Mouse (Mus musculus) ES-Bruce4 (cell line): ENCODE measurements around the gene Ccdc85a.
"Not testable (repeated sequence)": the region's sequence is repeated elsewhere in the genome, so short reads cannot be mapped to it uniquely, and the experiment has no call there.

Source experiments
- CTCF ChIP-seq: IDR thresholded peaks from one replicate; pipeline ENCODE4 v1.8.1; 2011; ENCODE audit warnings: low read depth, low read length
- POLR2A ChIP-seq: IDR thresholded peaks from one replicate; pipeline ENCODE4 v1.8.1; 2011; ENCODE audit warnings: low read length; ENCODE audit not compliant: insufficient read depth

DNA sequence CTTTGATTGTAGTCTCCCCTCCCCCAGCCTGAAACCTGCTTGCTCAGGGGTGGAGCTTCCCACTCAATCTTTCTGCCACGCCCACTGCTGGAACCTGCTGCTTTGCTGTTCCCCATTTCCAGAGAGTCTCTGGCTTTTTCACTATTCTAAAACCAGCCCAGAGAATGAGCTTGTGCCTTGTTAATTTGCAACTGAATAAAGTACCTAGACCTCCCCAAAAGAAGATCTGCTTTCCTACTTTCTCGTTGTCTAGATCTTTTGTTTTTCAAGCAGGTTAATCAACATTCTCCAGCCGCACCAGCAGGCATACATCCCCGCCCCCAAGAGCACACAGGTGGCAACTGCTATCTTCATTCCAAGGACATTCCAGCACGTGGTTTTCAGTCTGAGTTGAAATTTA lies 212.7 kb downstream of the Ccdc85a start:
- TF ChIP-seq CTCF, POLR2A: not testable (repeated sequence)
